ENCODE assay signal across 31 mouse cellular contexts in the genomic region with DNA sequence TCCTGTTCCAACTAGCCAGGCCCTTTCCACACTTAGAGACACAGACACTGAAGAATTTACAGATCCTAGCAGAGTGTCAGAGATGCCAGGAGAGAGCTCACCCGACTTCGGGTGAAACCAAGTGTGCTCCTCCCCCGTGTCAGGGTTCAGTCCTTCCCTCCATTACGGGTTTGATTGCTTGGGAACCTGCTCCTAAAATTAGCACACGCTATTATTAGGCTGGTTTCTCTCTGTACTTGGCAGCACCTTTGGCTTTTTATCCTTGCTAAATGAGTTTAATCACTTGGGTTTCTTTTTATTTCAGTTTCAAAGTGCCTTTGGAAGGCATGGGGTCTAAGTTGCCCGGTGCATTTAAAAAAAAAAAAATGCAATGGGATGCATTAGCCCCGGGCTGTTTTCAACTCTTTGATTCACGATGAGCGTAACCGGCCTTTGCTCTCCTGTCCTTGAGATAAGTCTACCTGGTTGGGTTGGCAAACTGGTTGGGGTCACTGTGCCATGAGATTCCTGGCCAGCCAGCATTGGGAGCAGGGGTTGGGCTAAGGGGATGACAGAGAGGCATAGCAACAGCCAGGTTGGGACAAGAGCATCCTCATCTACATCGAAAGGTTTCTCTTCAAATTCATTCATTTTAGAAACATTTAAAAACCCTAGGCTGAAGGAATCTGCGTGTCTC.
DNase-seq lines count a peak whose midpoint lies in the region; ATAC-seq and TF ChIP-seq lines count a peak whose summit lies in the region.
"Had no signal": no experiment of that assay in that cellular context is flagged by ENCODE, and none has a peak within 500 bp of the region (broad histone marks: within the 10 kb centered on the region; RNA-seq: fewer than 3 reads in every experiment).

No protein-coding gene starts in this region.

- WGBS in forebrain, postnatal 0 days, result 57% methylated on average over 12 of the region's 12 CpGs
- WGBS in forebrain, embryonic 12.5 days, result 83% methylated on average over 12 of the region's 12 CpGs
- 53% methylated on average over 12 of the region's 12 CpGs for WGBS in heart, adult 2 months
- WGBS in heart, embryonic 16.5 days, result 63% methylated on average over 12 of the region's 12 CpGs

- no peaks in the 10 kb centered on the region for H3K27me3 ChIP-seq in forebrain, postnatal 0 days (ENCODE audit: insufficient read depth, low read length)
- H3K27me3 ChIP-seq in forebrain, embryonic 12.5 days, result no peaks in the 10 kb centered on the region
- H3K27me3 ChIP-seq in heart, adult 2 months (ENCODE audit: control insufficient read depth, insufficient read depth, low read length), result no peaks in the 10 kb centered on the region
- no peaks in the 10 kb centered on the region for H3K27me3 ChIP-seq in heart, embryonic 16.5 days (ENCODE audit: control insufficient read depth, insufficient read depth, low read length)
- H3K27me3 ChIP-seq: embryonic facial prominence, embryonic 12.5 days; forebrain, embryonic 15.5 days; kidney, embryonic 15.5 days; lung, embryonic 15.5 days had no signal

- H3K4me1 ChIP-seq in forebrain, postnatal 0 days (ENCODE audit: insufficient read depth), result no peaks in the 10 kb centered on the region
- H3K4me1 ChIP-seq in forebrain, embryonic 12.5 days, result no peaks in the 10 kb centered on the region
- H3K4me1 ChIP-seq in heart, adult 2 months (ENCODE audit: control insufficient read depth, insufficient read depth, low read length), result peaks cover 1% of the 10 kb centered on the region; the same call in 1 of the 2 replicates
- H3K4me1 ChIP-seq in heart, embryonic 16.5 days (ENCODE audit: control insufficient read depth, insufficient read depth, low read length), result peaks cover 15% of the 10 kb centered on the region
- H3K4me1 ChIP-seq: embryonic facial prominence, embryonic 12.5 days had no signal

- no peak overlapping the region for H3K4me2 ChIP-seq in forebrain, postnatal 0 days (ENCODE audit: low read depth)
- no peak overlapping the region for H3K4me2 ChIP-seq in forebrain, embryonic 12.5 days
- H3K4me2 ChIP-seq in heart, embryonic 16.5 days (ENCODE audit: low read depth, low read length), result peak overlapping the region; percentile 37
- H3K4me2 ChIP-seq: embryonic facial prominence, embryonic 12.5 days; forebrain, embryonic 15.5 days; hindbrain, embryonic 14.5 days; kidney, embryonic 15.5 days; limb, embryonic 13.5 days; liver, embryonic 11.5 days; lung, embryonic 15.5 days; midbrain, embryonic 11.5 days had no signal

- DNase-seq in forebrain, postnatal 0 days, result no peak
- DNase-seq in heart, adult 2 months, result peak; percentile 33 to 48
- no peak for DNase-seq in heart, postnatal 25 days (ENCODE audit: low spot score)
- DNase-seq in heart, postnatal 4 days, result peak; percentile 22
- DNase-seq in thymus, adult 18-20 months, result no peak
- no peak for DNase-seq in thymus, postnatal 4 days
- DNase-seq: adrenal gland, adult 2 months; adrenal gland, postnatal 36 days; cerebellum, adult 8-10 months; cerebellum, postnatal 25 days; embryo, embryonic 11 days; gastrocnemius, postnatal 10 days; kidney, adult 11 months; kidney, postnatal 25 days; right cerebral cortex, postnatal 25 days; spleen, adult 18-20 months; thymus, postnatal 36 days had no signal

- TF ChIP-seq EP300 in heart, adult 2 months (IDR thresholded peaks at IDR 0.05; ENCODE audit: insufficient read depth, low read depth, low read length), result no peak

- intact Hi-C loops in heart, adult 2 months (cut with DNase I), result loop anchor here (2.0 kb wide), 1 partner anchor 23 kb away; no protein-coding TSS in a partner anchor
- intact Hi-C loops in heart, postnatal 25 days (cut with DNase I), result no loop called here

- peak; percentile 23; the same call in 1 of the 2 replicates for ATAC-seq in forebrain, postnatal 0 days
- no peak for ATAC-seq in forebrain, embryonic 12.5 days (ENCODE audit: low FRiP score)
- peak; percentile 61; the same call in 1 of the 2 replicates for ATAC-seq in heart, embryonic 16.5 days (replicated peaks; ENCODE audit: extremely low read depth, insufficient read depth, low FRiP score)
- ATAC-seq: activated CD4-positive, CD25-positive, alpha-beta regulatory T cell, adult 4 months; forebrain, embryonic 15.5 days; inflammation-experienced regulatory T-cells, adult 6 months; midbrain, embryonic 16.5 days had no signal

- no peak for TF ChIP-seq POLR2A in heart, adult 2 months (IDR thresholded peaks at IDR 0.05; ENCODE audit: insufficient read depth, low read depth, low read length)

- H3K9me3 ChIP-seq in forebrain, postnatal 0 days (ENCODE audit: low read length), result no peaks in the 10 kb centered on the region
- no peaks in the 10 kb centered on the region for H3K9me3 ChIP-seq in forebrain, embryonic 12.5 days
- no peaks in the 10 kb centered on the region for H3K9me3 ChIP-seq in heart, embryonic 16.5 days (replicated peaks; ENCODE audit: control insufficient read depth, low read length)
- H3K9me3 ChIP-seq: embryonic facial prominence, embryonic 12.5 days; forebrain, embryonic 15.5 days; kidney, embryonic 15.5 days; limb, embryonic 13.5 days; lung, embryonic 15.5 days had no signal

- no peaks in the 10 kb centered on the region for H3K36me3 ChIP-seq in forebrain, postnatal 0 days (ENCODE audit: insufficient read depth)
- H3K36me3 ChIP-seq in forebrain, embryonic 12.5 days (replicated peaks), result no peaks in the 10 kb centered on the region
- H3K36me3 ChIP-seq in heart, adult 2 months (ENCODE audit: control insufficient read depth, insufficient read depth, low read length), result no peaks in the 10 kb centered on the region
- H3K36me3 ChIP-seq in heart, embryonic 16.5 days (ENCODE audit: control insufficient read depth, insufficient read depth), result no peaks in the 10 kb centered on the region
- H3K36me3 ChIP-seq: embryonic facial prominence, embryonic 12.5 days; forebrain, embryonic 15.5 days; kidney, embryonic 15.5 days; limb, embryonic 13.5 days; lung, embryonic 15.5 days had no signal

- no peak for TF ChIP-seq CTCF in forebrain, postnatal 0 days (IDR thresholded peaks at IDR 0.05; ENCODE audit: low read depth)
- no peak for TF ChIP-seq CTCF in heart, adult 2 months (IDR thresholded peaks at IDR 0.05)

- no peaks in the 10 kb centered on the region for H3K79me2 ChIP-seq in heart, adult 2 months (replicated peaks; ENCODE audit: control insufficient read depth, insufficient read depth, low read length)

- H3K27ac ChIP-seq in forebrain, postnatal 0 days (ENCODE audit: low read depth, low read length), result no peak overlapping the region
- H3K27ac ChIP-seq in forebrain, embryonic 12.5 days, result no peak overlapping the region
- peak overlapping the region; percentile 56; the same call in 1 of the 2 replicates for H3K27ac ChIP-seq in heart, adult 2 months
- H3K27ac ChIP-seq in heart, embryonic 16.5 days (ENCODE audit: low read length), result peak overlapping the region; percentile 59
- H3K27ac ChIP-seq: embryonic facial prominence, embryonic 12.5 days; forebrain, embryonic 15.5 days; hindbrain, embryonic 14.5 days; kidney, embryonic 15.5 days; layer of hippocampus, adult 2 months; limb, embryonic 13.5 days; lung, embryonic 15.5 days had no signal

- H3K9ac ChIP-seq in forebrain, postnatal 0 days, result no peak overlapping the region
- H3K9ac ChIP-seq in forebrain, embryonic 12.5 days, result no peak overlapping the region
- no peak overlapping the region for H3K9ac ChIP-seq in heart, adult 2 months (ENCODE audit: low read depth, low read length)
- H3K9ac ChIP-seq in heart, embryonic 16.5 days (ENCODE audit: low read length), result no peak overlapping the region
- H3K9ac ChIP-seq: embryonic facial prominence, embryonic 12.5 days; forebrain, embryonic 15.5 days; hindbrain, embryonic 14.5 days; kidney, embryonic 15.5 days; limb, embryonic 13.5 days; lung, embryonic 15.5 days had no signal

- H3K4me3 ChIP-seq in forebrain, postnatal 0 days (ENCODE audit: low read depth, low read length), result no peak overlapping the region
- no peak overlapping the region for H3K4me3 ChIP-seq in forebrain, embryonic 12.5 days (replicated peaks)
- H3K4me3 ChIP-seq in heart, adult 2 months, result no peak overlapping the region
- H3K4me3 ChIP-seq in heart, embryonic 16.5 days (ENCODE audit: low read length), result no peak overlapping the region
- H3K4me3 ChIP-seq: embryonic facial prominence, embryonic 12.5 days; forebrain, embryonic 15.5 days; kidney, embryonic 15.5 days; layer of hippocampus, adult 2 months; limb, embryonic 13.5 days; lung, embryonic 15.5 days had no signal

Comparison
In these comparisons a context has a peak if more than half of its experiments do, and no peak if none do; other contexts are left out.
1. DNase-seq: peak in heart, adult 2 months (2 of 2) and heart, postnatal 4 days (single experiment); none in forebrain, postnatal 0 days (single experiment), heart, postnatal 25 days (single experiment), thymus, adult 18-20 months (0 of 2) and thymus, postnatal 4 days (single experiment).
2. H3K27ac ChIP-seq: peak in heart, adult 2 months (single experiment) and heart, embryonic 16.5 days (single experiment); none in forebrain, postnatal 0 days (single experiment) and forebrain, embryonic 12.5 days (single experiment).